Mouse (Mus musculus): ENCODE results near the gene Rrp12.

The Rrp12 gene

DNA sequence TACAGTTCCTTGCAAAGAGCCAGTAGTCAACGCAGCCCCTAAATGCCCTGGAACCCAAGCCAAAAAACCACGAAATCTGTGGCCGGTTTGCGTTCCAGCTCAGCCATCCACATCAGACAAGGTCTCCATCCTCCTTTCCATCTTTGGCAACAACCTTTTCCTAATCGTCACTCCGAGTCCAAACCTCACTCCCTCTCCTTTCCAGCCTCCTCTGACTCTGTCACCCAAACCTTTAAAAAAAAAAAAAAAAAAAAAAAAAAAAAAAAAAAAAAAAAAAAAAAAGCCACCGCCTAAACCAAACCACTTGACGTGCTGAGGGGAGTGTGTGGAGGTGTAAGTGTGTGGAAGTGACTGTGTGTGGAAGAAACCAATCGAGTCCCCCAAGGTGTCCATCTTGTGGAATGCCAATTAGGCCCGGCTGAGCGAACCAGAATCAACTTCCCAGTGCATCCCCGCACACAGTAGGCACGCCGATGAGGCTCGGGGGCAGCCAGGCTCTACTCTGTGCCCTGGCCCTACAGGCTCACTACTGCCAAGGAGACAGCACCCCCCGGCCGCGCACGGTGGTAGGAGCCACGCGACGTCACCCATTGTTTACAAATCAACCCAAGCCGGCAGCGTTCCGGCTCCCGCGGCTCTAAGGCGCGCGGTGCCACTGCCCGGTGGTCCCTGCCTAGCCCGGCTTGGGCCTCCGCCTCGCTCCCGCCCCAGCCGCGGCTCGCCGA is 66.4 kb downstream of the Rrp12 start, which contains the start of gene Frat1:
TSS of gene Frat1 (plus strand) at position 590 of the 725 bp plus-strand sequence.
- DNase-seq (ENCODE audit: low spot score) = peak; percentile 94

DNA sequence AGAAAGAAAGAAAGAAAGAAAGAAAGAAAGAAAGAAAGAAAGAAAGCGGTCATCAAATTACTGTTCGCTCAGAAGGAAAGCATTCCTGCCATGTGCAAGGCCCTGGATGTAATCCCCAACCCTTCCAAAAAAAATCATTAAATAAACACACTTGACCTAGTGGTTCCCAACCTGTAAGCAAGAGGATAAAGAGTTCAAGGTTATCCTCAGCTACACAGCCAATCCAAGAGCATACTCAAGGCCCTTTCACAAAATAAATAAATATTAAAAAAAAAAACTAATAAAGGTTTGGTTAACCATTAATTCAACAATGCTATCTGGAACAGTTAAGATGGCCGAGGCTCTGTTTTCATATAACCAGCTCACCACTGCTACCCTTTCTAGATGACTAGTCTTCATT is 67.0 kb downstream of the Rrp12 start:
- no peak for DNase-seq (ENCODE audit: low spot score)

DNA sequence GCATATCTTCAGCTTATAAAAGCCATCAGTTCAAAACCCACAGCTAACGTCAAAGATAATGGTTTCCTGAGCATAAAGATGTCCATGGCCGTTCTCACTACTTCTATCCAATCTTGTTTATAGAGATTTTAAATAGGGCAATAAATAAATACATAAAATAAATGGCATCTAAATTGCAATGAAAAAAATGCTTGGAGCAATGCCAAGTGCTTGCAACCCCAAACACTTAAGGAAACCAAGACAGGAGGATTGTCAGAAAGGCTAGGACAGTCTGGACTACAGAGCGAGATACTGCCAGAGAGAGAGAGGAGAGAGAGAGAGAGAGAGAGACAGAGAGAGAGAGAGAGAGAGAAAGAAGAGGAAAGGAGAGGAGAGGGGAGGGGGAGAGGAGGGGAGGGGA is 69.4 kb downstream of the Rrp12 start:
- DNase-seq (ENCODE audit: low spot score) = no peak

GRCm38 (mm10) chr19:41824950-41825349 is 71.0 kb downstream of the Rrp12 start:
- DNase-seq (ENCODE audit: low spot score) = no peak

DNA sequence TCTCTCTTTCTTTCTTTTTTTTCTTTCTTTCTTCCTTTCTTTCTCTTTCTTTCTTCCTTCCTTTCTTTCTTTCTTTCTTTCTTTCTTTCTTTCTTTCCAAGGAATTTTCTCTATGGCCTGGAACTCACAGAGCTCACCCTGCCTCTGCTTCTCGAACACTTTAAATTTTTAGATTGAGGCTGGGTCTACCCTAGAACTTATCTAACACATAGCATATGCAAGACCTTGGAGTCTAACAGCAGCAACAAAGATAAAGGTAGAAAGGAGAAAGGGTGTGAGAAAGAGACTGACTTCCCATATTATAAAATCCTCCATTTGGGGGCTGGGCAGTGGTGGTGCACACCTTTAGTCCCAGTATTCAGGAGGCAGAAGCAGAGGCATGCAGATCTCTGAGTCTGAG is 73.4 kb downstream of the Rrp12 start:
- no peak for DNase-seq (ENCODE audit: low spot score)

DNA sequence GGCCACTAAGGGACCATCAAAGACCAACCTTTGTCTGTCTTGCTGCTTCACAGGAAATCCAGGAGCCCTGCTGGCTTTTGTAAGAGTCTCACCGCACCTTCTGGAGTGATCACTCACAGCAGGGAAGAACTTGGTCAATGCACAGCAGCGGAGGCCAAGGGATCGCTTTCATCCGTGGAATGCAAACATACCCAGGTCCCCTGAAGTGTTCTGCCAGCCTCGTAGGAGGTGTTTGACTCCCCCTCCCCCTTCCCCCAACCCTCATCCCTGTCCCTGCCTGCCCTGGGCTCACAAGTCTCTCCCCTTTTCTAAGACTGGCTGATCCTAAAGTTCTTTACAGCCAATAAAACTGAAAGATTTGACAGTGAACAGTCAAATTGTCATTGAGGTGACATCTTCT is 74.5 kb downstream of the Rrp12 start:
- DNase-seq (ENCODE audit: low spot score) = no peak

GRCm38 (mm10) chr19:41818749-41819148 is 77.2 kb downstream of the Rrp12 start:
- no peak for DNase-seq (ENCODE audit: low spot score)

DNA sequence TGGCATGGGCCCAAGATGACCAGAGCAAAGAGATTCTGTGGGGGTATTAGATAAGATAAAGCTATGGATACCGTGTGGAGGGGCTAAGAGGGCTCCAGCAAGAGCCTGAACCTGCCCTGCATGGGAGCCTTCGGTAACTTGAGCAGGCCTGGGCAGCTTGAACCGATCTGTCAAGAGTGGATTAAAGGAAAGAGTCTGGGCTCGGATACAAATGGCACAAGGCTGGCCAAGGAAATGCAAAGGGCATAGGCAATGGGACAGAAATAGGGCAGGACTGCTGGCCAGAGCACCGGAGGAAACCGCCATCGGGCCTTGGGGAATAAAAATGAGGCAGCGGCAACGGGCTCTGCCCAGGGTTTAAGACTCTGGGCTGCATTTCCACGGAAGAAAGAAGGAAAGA is 78.6 kb downstream of the Rrp12 start:
- DNase-seq (ENCODE audit: low spot score) = peak; percentile 48

- no peak for DNase-seq (ENCODE audit: low spot score)
Measured at GRCm38 (mm10) chr19:41816915-41817314, 79.1 kb downstream of the Rrp12 start.

- DNase-seq (ENCODE audit: low spot score) = no peak
Measured at GRCm38 (mm10) chr19:41816410-41816809, 79.6 kb downstream of the Rrp12 start.

GRCm38 (mm10) chr19:41813374-41813773 is 82.6 kb downstream of the Rrp12 start:
- DNase-seq (ENCODE audit: low spot score) = no peak
